ENCODE assay signal across 16 mouse cellular contexts in genomic region chr1:156923511-156923910, GRCm38 (mm10).
"Had no signal": no experiment of that assay in that cellular context is flagged by ENCODE, and none has a peak within 500 bp of the region (broad histone marks: within the 10 kb centered on the region; RNA-seq: fewer than 3 reads in every experiment).

No protein-coding gene starts in this region.

- H3K4me3 ChIP-seq: neural tube, embryonic 13.5 days; neural tube, embryonic 15.5 days; stomach, embryonic 15.5 days had no signal

- H3K4me2 ChIP-seq: neural tube, embryonic 13.5 days; neural tube, embryonic 15.5 days; stomach, embryonic 15.5 days had no signal

- H3K9me3 ChIP-seq: neural tube, embryonic 13.5 days; neural tube, embryonic 15.5 days; stomach, embryonic 15.5 days had no signal

- H3K27ac ChIP-seq: neural tube, embryonic 13.5 days; neural tube, embryonic 15.5 days; stomach, embryonic 15.5 days; stomach, postnatal 0 days had no signal

- H3K4me1 ChIP-seq: stomach, embryonic 15.5 days had no signal

- DNase-seq: retina, postnatal 1 day; right cerebral cortex, adult 18-20 months; right cerebral cortex, postnatal 14 days; right cerebral cortex, postnatal 25 days; right cerebral cortex, postnatal 4 days; spleen, adult 18-20 months; thymus, adult 18-20 months; thymus, adult 2 months; thymus, postnatal 14 days; thymus, postnatal 25 days; thymus, postnatal 36 days; thymus, postnatal 4 days had no signal

- H3K9ac ChIP-seq: neural tube, embryonic 13.5 days; neural tube, embryonic 15.5 days; stomach, embryonic 15.5 days had no signal

- H3K36me3 ChIP-seq: neural tube, embryonic 13.5 days; neural tube, embryonic 15.5 days; stomach, embryonic 15.5 days had no signal

- H3K27me3 ChIP-seq: neural tube, embryonic 13.5 days; neural tube, embryonic 15.5 days; stomach, embryonic 15.5 days had no signal
